Mouse (Mus musculus): ENCODE measurements around the gene Otoa.

DNA sequence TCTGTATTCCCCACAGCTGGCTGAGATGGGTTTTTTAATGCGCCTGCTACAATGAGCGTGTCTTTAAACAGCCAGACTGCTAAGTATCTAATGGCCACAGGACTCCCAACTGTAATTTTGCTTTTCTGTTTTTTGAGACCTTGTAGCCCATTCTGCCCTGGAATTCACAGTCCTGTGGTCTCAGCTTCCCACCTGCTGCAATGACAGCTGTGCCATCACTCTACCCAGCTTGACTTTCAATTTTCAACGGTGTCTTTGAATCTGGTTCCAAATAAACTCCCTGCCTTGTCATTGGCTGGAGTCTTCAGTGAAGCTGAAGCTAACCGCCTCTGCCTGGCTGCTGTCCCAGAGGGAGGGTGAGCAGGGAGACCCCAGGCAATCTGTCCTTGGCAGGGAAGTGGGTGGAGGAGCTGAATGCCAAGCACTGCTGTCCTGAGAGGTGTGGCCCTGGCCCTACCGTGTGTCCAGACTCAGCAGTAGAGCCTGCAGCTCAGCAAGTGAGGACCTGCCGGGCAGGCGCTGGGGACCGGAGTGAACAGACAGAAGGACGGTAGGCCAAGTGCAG lies 1.6 kb downstream of the Otoa start:
- TF ChIP-seq CTCF (IDR thresholded peaks at IDR 0.05; ENCODE audit: low read depth) = no peak
- no peak for TF ChIP-seq EP300 (IDR thresholded peaks at IDR 0.05; ENCODE audit: low read depth)
